Mouse (Mus musculus) monocyte, adult 2 months (primary cell): ENCODE measurements around the gene Styxl1.

Source experiments
- DNase-seq, 2 experiments: peaks; one replicate each; pipeline ENCODE4 v3.0.0; 2022; ENCODE audit warnings: low spot score in 2 of 2, low read depth in 1 of 2

The Styxl1 gene

GRCm38 (mm10) chr5:135777796-135778470 lies at the start of gene Styxl1:
TSS of gene Styxl1 (minus strand) at chr5:135778385.
- DNase-seq = no peak

GRCm38 (mm10) chr5:135826225-135826624 lies 48.0 kb upstream of the Styxl1 start:
- no peak for DNase-seq

GRCm38 (mm10) chr5:135824517-135824916 lies 46.3 kb upstream of the Styxl1 start:
- no peak for DNase-seq

GRCm38 (mm10) chr5:135822316-135822944 lies 44.2 kb upstream of the Styxl1 start:
- no peak for DNase-seq

- DNase-seq = no peak
These were observed 40.3 kb upstream of the Styxl1 start for GRCm38 (mm10) chr5:135818491-135818890.

- no peak for DNase-seq
These were observed 34.8 kb upstream of the Styxl1 start for GRCm38 (mm10) chr5:135812991-135813390.

GRCm38 (mm10) chr5:135807263-135807637 lies 29.1 kb upstream of the Styxl1 start:
- DNase-seq = no peak

- peak; percentile 82 to 92 for DNase-seq
These were observed 28.5 kb upstream of the Styxl1 start, which contains the start of gene Srrm3 for GRCm38 (mm10) chr5:135806555-135807262. TSS of gene Srrm3 (plus strand) at chr5:135806890.

GRCm38 (mm10) chr5:135804735-135805134 lies 26.6 kb upstream of the Styxl1 start:
- no peak for DNase-seq

- no peak for DNase-seq
These were observed 25.5 kb upstream of the Styxl1 start for GRCm38 (mm10) chr5:135803676-135804075.

GRCm38 (mm10) chr5:135803135-135803534 lies 24.9 kb upstream of the Styxl1 start:
- no peak for DNase-seq

- no peak for DNase-seq
These were observed 24.5 kb upstream of the Styxl1 start for GRCm38 (mm10) chr5:135802641-135803040.

GRCm38 (mm10) chr5:135800927-135801326 lies 22.7 kb upstream of the Styxl1 start:
- DNase-seq = no peak

- no peak for DNase-seq
These were observed 21.6 kb upstream of the Styxl1 start for GRCm38 (mm10) chr5:135799746-135800145.

GRCm38 (mm10) chr5:135794859-135795181 lies 16.6 kb upstream of the Styxl1 start:
- no peak for DNase-seq

- peak in 1 of 2 experiments; percentile 64 for DNase-seq
These were observed 16.0 kb upstream of the Styxl1 start for GRCm38 (mm10) chr5:135793996-135794858.

GRCm38 (mm10) chr5:135782901-135783300 lies 4.7 kb upstream of the Styxl1 start:
- no peak for DNase-seq

- DNase-seq = no peak
These were observed 2.1 kb upstream of the Styxl1 start for GRCm38 (mm10) chr5:135780331-135780730.

- peak; percentile 96 to 98 for DNase-seq
These were observed 573 bp upstream of the Styxl1 start, which contains the start of gene Mdh2 for GRCm38 (mm10) chr5:135778471-135779445. TSS of gene Mdh2 (plus strand) at chr5:135778480.

GRCm38 (mm10) chr5:135776546-135776945 lies 1.6 kb downstream of the Styxl1 start:
- no peak for DNase-seq
